Mouse (Mus musculus): Measurements from ENCODE around the gene Arhgap30.

DNA sequence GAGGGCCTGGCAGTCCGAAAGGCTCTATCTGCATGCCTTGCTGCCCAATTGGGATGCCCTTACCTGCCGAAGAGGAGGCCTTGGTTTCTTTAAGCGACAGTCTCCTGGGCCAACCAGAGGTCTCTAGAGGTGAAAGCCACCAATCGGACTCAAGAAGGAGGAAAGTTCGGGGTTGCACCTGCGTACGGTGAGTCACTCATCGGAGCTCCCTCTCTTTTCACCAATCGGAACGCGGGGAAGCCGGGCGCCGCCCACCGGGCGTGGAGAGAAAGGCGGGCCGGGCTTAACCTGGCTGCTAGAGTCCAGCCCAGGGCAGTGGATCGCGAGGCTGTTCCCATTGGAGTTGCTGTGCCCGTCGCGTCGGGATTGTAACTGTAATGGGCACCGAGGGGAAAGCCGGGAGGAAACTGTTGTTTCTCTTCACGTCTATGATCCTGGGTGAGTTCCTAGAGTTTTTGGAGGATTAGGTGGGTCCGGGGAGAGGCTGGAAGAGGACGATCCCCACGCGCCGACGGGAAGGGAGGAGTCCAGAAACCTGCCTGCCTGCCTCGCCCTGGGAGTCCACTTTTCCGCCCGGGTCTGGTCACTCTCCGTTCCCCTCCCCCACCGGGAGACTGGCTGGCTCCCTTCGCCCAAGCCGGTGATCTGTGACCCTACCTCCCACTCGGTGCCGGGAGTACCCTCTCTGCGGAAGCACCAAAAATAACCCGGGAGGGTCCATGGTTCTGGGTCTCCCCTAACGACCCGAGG is 48.7 kb downstream of the Arhgap30 start, which contains the start of gene F11r:
- TF ChIP-seq POLR2A (IDR thresholded peaks at IDR 0.05; ENCODE audit: low read depth, low read length) = peak; percentile 44; the same call in 1 of the 2 replicates
- no peak for TF ChIP-seq EP300 (IDR thresholded peaks at IDR 0.05; ENCODE audit: low read length)
- TF ChIP-seq USF2 (conservative IDR thresholded peaks at IDR 0.05; ENCODE audit: low read depth, low read length) = no peak
- no peak for TF ChIP-seq CHD1 (IDR thresholded peaks at IDR 0.05; ENCODE audit: low read depth, low read length)
- TF ChIP-seq CTCF (conservative IDR thresholded peaks at IDR 0.05 in 1 of 2, IDR thresholded peaks at IDR 0.05 in 1 of 2; ENCODE audit: low read depth in 2 of 2, low read length in 2 of 2) = peak in 1 of 2 experiments; percentile 26; a peak in 1 of 4 replicates
- peak; percentile 80 for TF ChIP-seq NRF1 (IDR thresholded peaks at IDR 0.05; ENCODE audit: low read depth, low read length)

Measured in CH12.LX (cell line).